Mouse (Mus musculus) erythroblast, embryonic 14.5 days (primary cell): ENCODE results near the gene Mum1l1.

Experiments used
- GATA1 ChIP-seq: IDR thresholded peaks from 2 replicates; pipeline ENCODE4 v1.6.1; 2012; ENCODE audit warnings: low read length, inconsistent platforms, mixed read lengths
- TAL1 ChIP-seq: IDR thresholded peaks from 3 replicates; pipeline ENCODE4 v1.6.1; 2012; ENCODE audit warnings: low read length, inconsistent platforms, mixed read lengths

DNA sequence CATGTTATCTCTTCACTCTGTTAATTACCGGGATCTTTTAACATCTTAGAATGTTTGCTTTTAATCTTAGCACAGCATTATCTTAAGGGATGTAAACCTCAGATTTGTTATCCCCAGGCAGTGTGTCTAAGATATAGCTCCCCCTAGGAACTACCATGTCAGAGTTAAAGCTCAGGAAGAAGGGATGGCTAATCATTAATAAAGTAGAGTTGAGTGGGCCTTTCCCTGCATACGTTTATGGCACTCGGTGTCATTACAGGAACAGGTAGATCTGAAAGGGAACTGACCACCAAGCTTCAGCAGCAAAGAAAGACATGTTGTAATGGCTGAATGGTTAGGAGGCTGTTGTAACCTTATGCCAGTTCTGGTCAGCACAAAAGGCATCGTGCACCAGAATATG, 4.9 kb downstream of the Mum1l1 start:
- TF ChIP-seq GATA1, result no peak
- TF ChIP-seq TAL1, result no peak
